Mouse (Mus musculus): ENCODE results near the gene Snx8. TPM values are rescaled to one million over a fixed set of nuclear protein-coding genes. Genes with fewer than 3 reads are reported as not detected.

Gene Snx8
- 18.7 and 20.0 TPM in 2 replicates for polyA plus RNA-seq (2012; rRNA removed)

DNA sequence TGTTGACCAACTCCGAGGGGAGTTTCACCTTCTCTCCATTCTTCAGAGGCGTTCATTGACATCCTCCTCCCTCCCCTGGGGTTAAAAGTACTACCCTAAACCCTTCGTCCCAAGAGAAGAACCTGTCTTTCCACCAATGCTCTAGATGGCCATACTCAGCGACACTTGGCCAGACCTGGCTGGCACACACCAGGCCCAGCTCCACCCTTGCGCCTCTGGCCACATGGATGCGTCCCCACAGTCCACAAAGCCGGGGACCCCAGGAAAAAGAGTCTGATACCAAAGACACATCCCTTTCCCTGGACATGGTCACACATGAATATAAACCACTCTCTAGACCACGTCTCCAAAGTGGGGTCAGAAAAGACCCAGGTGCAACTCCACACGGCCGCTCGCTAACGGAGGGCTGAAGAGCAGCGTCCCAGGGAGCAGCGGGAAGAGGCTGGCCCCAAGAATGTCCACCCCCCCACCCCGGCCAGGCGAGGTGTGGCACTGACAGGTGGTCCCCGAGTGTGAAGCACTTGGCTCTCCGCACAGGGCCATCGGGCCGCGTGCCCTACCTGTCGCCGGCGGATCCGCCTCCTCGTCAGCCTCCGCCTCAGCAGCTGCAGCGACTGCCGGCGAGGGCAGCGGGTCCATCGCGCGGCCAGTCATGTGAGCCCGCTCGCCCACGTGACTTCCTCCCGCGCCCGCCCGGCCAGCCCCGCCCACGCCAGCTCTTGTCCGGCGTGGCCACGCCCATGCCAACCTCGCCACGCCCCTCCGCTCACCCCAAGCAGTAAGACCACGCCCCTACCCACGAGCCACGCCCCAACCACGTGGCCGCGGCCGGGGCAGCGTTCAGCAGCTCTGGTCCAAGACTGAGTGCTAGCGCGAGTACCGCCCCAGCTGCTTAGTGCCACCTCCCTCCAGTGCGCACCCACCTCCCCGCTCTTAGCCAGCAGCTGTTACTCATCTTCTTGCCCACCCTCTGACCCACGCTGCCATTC lies at the start of gene Snx8:
Gene Snx8 (minus strand): TSS at position 675 of the 989 bp plus-strand sequence.
- WGBS = 1% methylated on average over 63 of the region's 63 CpGs

DNA sequence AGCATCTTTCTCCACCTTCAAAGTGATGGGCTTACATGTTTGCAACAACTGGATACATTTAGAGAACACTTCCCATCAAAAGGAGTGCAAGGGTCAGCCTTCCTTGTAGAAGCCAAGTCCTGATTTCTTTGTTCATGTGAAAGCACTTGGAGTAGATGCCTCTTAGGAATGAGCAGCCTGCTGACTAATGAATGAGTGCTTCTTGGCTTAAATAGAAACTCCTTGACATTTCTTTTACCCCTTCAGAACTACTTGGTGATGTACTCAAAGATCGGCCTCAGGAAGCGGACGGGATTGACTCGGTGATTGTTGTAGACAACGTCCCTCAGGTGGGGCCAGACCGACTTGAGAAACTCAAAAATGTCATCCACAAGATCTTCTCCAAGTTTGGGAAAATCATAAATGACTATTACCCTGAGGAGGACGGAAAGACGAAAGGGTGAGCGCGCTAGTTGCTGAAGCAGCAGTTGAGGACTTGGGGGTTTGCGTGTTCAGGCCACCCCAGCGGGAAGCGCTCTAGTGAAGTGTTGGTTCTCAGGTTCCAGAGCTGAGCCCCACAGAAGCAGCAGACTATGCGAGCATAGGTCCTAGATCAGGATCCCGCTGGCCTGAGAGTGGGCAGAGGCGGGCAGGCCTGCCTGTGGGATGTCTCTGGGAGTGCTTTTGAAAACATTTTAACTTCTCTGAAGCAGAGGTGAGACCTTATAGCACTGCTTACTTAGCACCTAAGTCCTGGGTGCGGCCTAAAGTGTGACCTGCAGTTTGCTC lies 36.1 kb upstream of the Snx8 start:
- 74% methylated on average over 17 of the region's 17 CpGs for WGBS
- TF ChIP-seq CTCF (IDR thresholded peaks at IDR 0.05; ENCODE audit: insufficient read depth, low read length) (no peak), POLR2A (IDR thresholded peaks at IDR 0.05; ENCODE audit: borderline replicate concordance, extremely low read depth, low read depth, low read length) (no peak)

More for the DNA sequence above, at the start of gene Snx8:
- peak; percentile 98 for DNase-seq
- TF ChIP-seq CTCF (IDR thresholded peaks at IDR 0.05; ENCODE audit: insufficient read depth, low read length) = no peak
- TF ChIP-seq POLR2A (IDR thresholded peaks at IDR 0.05; ENCODE audit: borderline replicate concordance, extremely low read depth, low read depth, low read length) = peak; percentile 82; the same call in 1 of the 2 replicates
- Histone ChIP-seq H3K4me3 (replicated peaks; ENCODE audit: extremely low read depth, low read depth, low read length) (peak within 1 kb of the TSS; percentile 89), H3K4me1 (ENCODE audit: control insufficient read depth, insufficient read depth, low read length) (peaks cover 5% of the 10 kb centered on the region)

DNA sequence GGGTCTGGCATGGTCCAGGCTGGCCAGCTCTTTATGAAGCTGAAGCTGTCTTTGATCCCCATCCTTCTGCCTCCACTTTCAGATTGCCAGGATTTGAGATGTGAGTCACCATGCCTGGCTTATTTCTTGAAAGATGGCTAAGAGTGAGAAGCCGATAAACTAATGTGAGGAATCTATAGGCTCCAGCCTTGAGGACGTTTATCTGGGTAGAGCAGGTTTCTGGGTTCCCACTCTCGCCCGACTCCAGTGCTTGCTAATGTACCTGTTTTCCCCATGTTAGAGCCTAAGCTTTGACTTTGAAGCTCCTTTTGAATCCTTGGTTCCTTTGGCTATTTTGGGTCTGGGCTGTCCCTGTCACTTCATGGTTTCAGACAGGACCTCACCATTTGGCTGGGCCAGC lies 31.6 kb upstream of the Snx8 start:
- no peak for TF ChIP-seq POLR2A (IDR thresholded peaks at IDR 0.05; ENCODE audit: borderline replicate concordance, extremely low read depth, low read depth, low read length)
- no peak for TF ChIP-seq CTCF (IDR thresholded peaks at IDR 0.05; ENCODE audit: insufficient read depth, low read length)
- Histone ChIP-seq H3K4me1 (ENCODE audit: control insufficient read depth, insufficient read depth, low read length) (peaks cover 7% of the 10 kb centered on the region; the same call in 1 of the 2 replicates), H3K4me3 (replicated peaks; ENCODE audit: extremely low read depth, low read depth, low read length) (no peak overlapping the region)
- 46% methylated on average over 4 of the region's 4 CpGs for WGBS
- DNase-seq = no peak

More for the DNA sequence above, 36.1 kb upstream of the Snx8 start:
- DNase-seq = peak; percentile 45
- H3K4me1 ChIP-seq (ENCODE audit: control insufficient read depth, insufficient read depth, low read length) = peaks cover 7% of the 10 kb centered on the region; the same call in 1 of the 2 replicates
- H3K4me3 ChIP-seq (replicated peaks; ENCODE audit: extremely low read depth, low read depth, low read length) = no peak overlapping the region

DNA sequence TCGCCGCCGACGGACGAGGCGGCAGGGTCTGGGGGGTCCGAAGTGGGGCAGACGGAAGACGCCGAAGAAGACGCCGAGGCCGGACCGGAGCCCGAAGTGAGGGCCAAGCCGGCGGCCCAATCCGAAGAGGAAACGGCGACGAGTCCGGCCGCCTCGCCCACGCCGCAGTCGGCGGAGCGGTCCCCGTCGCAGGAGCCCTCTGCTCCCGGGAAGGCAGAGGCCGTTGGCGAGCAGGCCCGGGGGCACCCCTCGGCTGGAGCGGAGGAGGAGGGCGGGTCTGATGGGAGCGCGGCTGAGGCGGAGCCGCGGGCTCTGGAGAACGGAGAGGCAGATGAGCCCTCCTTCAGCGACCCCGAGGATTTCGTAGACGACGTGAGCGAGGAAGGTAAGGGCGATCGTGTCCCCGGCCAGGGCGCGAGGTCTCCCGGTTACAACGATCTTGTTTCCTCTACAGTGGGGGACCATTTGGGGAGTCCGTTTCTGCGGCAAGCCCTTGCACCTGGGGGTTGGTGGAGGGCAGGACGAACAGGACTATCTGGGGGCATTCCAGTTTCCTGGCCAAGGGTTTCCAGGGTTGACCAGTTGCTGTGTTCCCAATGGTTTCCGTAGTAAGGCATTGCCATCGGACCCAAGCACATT lies 30.5 kb upstream of the Snx8 start:
- peak; percentile 15 for DNase-seq
- TF ChIP-seq CTCF (IDR thresholded peaks at IDR 0.05; ENCODE audit: insufficient read depth, low read length) = no peak
- no peak for TF ChIP-seq POLR2A (IDR thresholded peaks at IDR 0.05; ENCODE audit: borderline replicate concordance, extremely low read depth, low read depth, low read length)
- under 1% methylated on average over 62 of the region's 62 CpGs for WGBS
- H3K4me3 ChIP-seq (replicated peaks; ENCODE audit: extremely low read depth, low read depth, low read length) = peak overlapping the region; percentile 90
- H3K4me1 ChIP-seq (ENCODE audit: control insufficient read depth, insufficient read depth, low read length) = peaks cover 7% of the 10 kb centered on the region; the same call in 1 of the 2 replicates

DNA sequence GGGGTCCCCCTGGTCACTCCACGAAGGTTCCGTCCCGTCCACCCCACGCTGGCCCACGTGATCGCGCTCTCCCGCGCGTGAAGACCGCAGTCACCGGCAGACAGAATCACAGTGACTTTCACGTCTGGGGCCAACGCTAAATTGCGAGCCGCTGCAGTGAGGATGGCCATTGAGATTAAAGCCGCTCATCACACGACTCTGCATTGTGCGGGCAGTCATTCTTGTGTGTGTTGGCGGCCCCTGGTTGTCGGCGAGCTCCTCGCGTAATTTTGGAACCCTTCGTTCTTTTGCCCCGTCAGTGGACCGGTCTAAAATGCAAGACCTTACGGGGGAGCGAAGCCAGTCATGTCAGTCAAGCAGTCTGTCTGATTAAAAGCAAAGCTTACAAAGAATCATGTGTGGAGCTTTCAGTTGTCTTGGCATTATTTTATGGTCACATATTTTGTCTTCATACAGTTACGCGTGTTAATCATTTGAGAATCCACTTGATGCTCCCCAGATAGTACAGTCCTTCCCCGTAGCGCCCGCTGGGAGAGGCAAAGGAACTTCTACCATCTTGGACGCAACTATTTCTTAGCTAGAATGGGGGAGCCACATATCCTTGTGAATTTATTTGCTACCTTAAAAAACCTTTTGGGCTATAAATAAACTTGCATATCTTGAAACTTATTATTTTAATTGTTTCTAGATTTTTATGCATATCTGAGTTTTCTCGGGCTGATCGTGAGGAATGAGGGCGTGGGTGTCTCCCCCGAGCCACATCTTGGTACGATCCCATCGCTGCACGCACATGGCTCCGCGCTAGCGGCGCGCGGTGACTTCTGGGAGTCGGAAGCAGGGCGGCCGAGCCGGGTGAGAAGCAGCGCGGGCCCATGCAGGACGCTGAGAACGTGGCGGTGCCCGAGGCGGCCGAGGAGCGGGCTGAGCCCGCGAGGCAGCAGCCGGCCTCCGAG lies 29.7 kb upstream of the Snx8 start, which contains the start of gene Eif3b:
Gene Eif3b (plus strand): TSS at position 840 of the 953 bp plus-strand sequence.
- H3K4me3 ChIP-seq (replicated peaks; ENCODE audit: extremely low read depth, low read depth, low read length) = peak within 1 kb of the TSS; percentile 90
- H3K4me1 ChIP-seq (ENCODE audit: control insufficient read depth, insufficient read depth, low read length) = peaks cover 7% of the 10 kb centered on the region; the same call in 1 of the 2 replicates
- TF ChIP-seq POLR2A (IDR thresholded peaks at IDR 0.05; ENCODE audit: borderline replicate concordance, extremely low read depth, low read depth, low read length) (peak; percentile 82), CTCF (IDR thresholded peaks at IDR 0.05; ENCODE audit: insufficient read depth, low read length) (no peak)
- under 1% methylated on average over 65 of the region's 65 CpGs for WGBS
- peak; percentile 90 for DNase-seq

DNA sequence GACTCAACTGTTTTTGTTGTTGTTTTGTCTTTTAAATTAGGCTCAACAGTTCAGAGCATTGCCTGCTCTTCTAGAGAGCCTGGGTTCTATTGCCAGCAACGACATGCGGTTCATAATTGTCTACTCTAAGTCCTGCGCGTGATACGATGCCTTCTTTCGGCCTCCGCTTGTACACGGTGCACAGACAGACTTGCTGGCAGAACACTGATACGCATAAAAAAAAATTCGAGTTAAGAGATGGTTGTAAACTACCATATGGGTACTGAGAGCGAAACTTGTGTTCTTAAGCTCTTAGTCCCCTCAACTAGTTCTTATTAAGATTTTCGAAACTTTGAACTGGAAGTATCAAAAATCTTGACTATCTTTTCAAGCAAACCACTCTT lies 29.0 kb upstream of the Snx8 start:
- no peak for DNase-seq
- no peak for TF ChIP-seq CTCF (IDR thresholded peaks at IDR 0.05; ENCODE audit: insufficient read depth, low read length)
- no peak for TF ChIP-seq POLR2A (IDR thresholded peaks at IDR 0.05; ENCODE audit: borderline replicate concordance, extremely low read depth, low read depth, low read length)
- under 1% methylated on average over 12 of the region's 12 CpGs for WGBS
- Histone ChIP-seq H3K4me1 (ENCODE audit: control insufficient read depth, insufficient read depth, low read length) (peaks cover 7% of the 10 kb centered on the region; the same call in 1 of the 2 replicates), H3K4me3 (replicated peaks; ENCODE audit: extremely low read depth, low read depth, low read length) (peak overlapping the region; percentile 90)

DNA sequence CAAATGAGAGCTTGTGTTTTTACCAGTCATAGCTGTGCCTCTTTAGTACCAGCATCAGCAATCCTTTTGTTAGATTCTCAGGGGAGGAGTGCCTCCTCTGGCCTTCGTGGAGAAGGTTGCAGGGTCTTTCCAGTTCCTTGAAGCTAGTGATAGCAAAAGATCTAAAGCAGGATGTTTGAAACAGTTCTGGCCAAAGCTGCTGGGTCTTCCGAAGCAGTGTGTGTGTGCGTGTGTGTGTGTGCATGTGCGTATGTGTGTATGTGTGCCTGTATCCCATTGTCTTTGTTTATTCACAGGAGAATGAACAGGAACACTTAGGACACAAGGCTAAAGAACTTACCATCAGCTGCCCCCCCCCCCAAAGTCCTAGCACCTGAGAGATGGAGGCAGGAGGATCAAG lies 25.6 kb upstream of the Snx8 start:
- DNase-seq = no peak
- no peak overlapping the region for H3K4me3 ChIP-seq (replicated peaks; ENCODE audit: extremely low read depth, low read depth, low read length)
- TF ChIP-seq CTCF (IDR thresholded peaks at IDR 0.05; ENCODE audit: insufficient read depth, low read length) = no peak
- TF ChIP-seq POLR2A (IDR thresholded peaks at IDR 0.05; ENCODE audit: borderline replicate concordance, extremely low read depth, low read depth, low read length) = no peak
- no peaks in the 10 kb centered on the region for H3K4me1 ChIP-seq (ENCODE audit: control insufficient read depth, insufficient read depth, low read length)
- 51% methylated on average over 4 of the region's 4 CpGs for WGBS

DNA sequence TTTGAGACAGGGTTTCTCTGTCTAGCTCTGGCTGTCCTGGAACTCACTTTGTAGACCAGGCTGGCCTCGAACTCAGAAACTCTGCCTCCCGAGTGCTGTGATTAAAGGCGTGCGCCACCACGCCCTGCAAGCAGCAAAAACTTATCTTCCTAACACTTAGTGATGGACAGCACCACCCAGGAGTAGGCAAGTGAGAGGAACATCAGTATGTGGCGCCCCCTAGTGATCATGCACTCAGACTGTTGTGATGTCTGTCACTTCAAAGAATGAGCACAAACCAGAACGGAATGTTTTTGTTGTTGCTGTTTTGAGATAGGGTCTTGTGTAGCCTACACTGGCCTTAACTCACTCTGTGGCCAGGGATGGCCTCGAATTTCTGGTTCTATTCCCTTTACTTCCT lies 22.3 kb upstream of the Snx8 start:
- no peaks in the 10 kb centered on the region for H3K4me1 ChIP-seq (ENCODE audit: control insufficient read depth, insufficient read depth, low read length)
- DNase-seq = peak; percentile 68
- 19% methylated on average over 8 of the region's 8 CpGs for WGBS
- H3K4me3 ChIP-seq (replicated peaks; ENCODE audit: extremely low read depth, low read depth, low read length) = no peak overlapping the region
- TF ChIP-seq CTCF (IDR thresholded peaks at IDR 0.05; ENCODE audit: insufficient read depth, low read length) (peak; percentile 63), POLR2A (IDR thresholded peaks at IDR 0.05; ENCODE audit: borderline replicate concordance, extremely low read depth, low read depth, low read length) (no peak)

Data from lung, adult 2 months (tissue).